Mouse (Mus musculus) large intestine, adult 2 months (tissue): Measurements from ENCODE around the gene Cts7. TPM values are rescaled to one million over a fixed set of nuclear protein-coding genes. Genes with fewer than 3 reads are reported as not detected.

Source experiments
- DNase-seq: peaks from one replicate; pipeline ENCODE4 v3.0.0-alpha.2; 2012; ENCODE audit warnings: low read depth, low spot score
- polyA plus RNA-seq: library from polyadenylated mRNA; depleted of rRNA; stranded (reverse); fragments of >200 nt; gene quantifications from 2 replicates; pipeline ENCODE4 v1.2.3, GENCODE M21; 2012; rRNA removed

The Cts7 gene
- polyA plus RNA-seq, result not detected in 2 replicates

- no peak for DNase-seq
Observed at GRCm38 (mm10) chr13:61358097-61358496, at the start of gene Cts7. Gene Cts7 (minus strand): TSS chr13:61358197.

Other genes starting within 250 kb of the Cts7 start
- not detected in 2 replicates for gene Ctsr, start 193.9 kb downstream of the Cts7 start, polyA plus RNA-seq
- gene Cts6, start 154.8 kb downstream of the Cts7 start, polyA plus RNA-seq, result not detected in 2 replicates
- not detected in 2 replicates for gene Cts8, start 102.8 kb downstream of the Cts7 start, polyA plus RNA-seq
- gene Gm49398, start 69.4 kb downstream of the Cts7 start, polyA plus RNA-seq, result not detected in 2 replicates
- not detected in 2 replicates for gene Ctsm, start 183.6 kb upstream of the Cts7 start, polyA plus RNA-seq
- not detected in 2 replicates for gene Gm49352, start 210.0 kb upstream of the Cts7 start, polyA plus RNA-seq
- gene Cts3, start 211.9 kb upstream of the Cts7 start, polyA plus RNA-seq, result not detected in 2 replicates